Mouse (Mus musculus): Measurements from ENCODE around the gene Ppp4r2.

Gene Ppp4r2

DNA sequence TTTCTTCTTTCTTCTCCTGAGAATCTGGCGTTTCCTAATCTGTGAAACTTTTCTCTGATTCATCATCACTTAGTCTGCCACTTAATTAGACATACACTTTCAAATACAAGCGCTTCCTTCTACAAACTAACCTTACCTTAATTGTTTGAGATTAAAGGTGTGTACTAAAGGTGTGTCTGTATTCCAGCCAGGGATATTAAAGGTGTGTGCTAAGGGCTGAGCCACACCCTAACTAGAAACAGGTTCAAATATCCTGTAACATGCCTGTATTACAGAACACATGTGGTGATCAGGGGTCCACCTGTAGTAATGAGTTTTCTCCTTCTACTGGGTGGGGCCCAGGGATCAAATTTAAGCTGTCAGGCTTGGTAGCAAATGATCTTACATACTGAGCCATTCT lies 12.1 kb upstream of the Ppp4r2 start:
- TF ChIP-seq GATA4 (IDR thresholded peaks at IDR 0.05; ENCODE audit: insufficient replicate concordance, low read length) = no peak

DNA sequence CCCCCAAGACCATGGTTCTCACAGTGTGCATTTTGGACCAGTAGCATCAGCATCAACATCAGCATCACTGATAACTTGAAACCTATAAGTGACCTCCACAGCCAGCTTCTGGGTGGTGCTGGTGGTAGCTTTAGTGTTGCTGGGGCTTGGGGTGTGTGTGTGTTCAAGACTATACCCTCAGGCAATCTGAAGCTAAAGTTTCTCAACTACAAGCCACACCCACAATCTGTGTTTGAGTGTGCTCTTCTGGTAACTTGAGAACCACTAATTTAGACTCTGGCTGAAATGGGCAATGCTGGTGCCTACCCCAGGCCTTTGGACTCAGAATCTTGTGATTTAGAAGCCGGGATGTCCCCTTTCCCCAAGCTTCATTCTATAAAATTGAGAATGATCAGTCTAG lies 10.1 kb upstream of the Ppp4r2 start:
- no peak for TF ChIP-seq GATA4 (IDR thresholded peaks at IDR 0.05; ENCODE audit: insufficient replicate concordance, low read length)

GRCm38 (mm10) chr6:100824381-100824965 lies 8.9 kb upstream of the Ppp4r2 start:
- TF ChIP-seq GATA4 (IDR thresholded peaks at IDR 0.05; ENCODE audit: insufficient replicate concordance, low read length) = no peak

DNA sequence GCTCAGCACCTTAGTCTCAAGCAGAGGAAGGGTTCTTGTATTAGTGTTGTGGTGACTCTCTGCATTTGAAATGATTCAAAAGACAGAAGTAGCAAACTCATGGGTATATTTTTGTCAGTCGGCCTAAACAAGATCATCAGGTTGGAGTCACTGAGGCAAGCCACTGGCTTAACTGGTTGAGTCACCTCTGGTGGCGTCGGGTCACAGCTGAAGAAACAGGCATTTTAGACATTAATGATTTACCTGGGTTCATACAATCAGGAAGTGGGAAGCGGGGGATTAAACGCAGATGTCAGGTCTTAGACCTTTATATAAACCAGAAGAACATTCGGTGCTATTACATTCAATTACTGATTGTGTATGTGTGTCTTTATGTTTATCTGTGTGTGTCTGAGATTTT lies 7.4 kb upstream of the Ppp4r2 start:
- TF ChIP-seq GATA4 (IDR thresholded peaks at IDR 0.05; ENCODE audit: insufficient replicate concordance, low read length) = no peak

GRCm38 (mm10) chr6:100828565-100828964 lies 4.9 kb upstream of the Ppp4r2 start:
- TF ChIP-seq GATA4 (IDR thresholded peaks at IDR 0.05; ENCODE audit: insufficient replicate concordance, low read length) = no peak

GRCm38 (mm10) chr6:100829770-100830169 lies 3.7 kb upstream of the Ppp4r2 start:
- TF ChIP-seq GATA4 (IDR thresholded peaks at IDR 0.05; ENCODE audit: insufficient replicate concordance, low read length) = no peak

GRCm38 (mm10) chr6:100831188-100831587 lies 2.2 kb upstream of the Ppp4r2 start:
- no peak for TF ChIP-seq GATA4 (IDR thresholded peaks at IDR 0.05; ENCODE audit: insufficient replicate concordance, low read length)

DNA sequence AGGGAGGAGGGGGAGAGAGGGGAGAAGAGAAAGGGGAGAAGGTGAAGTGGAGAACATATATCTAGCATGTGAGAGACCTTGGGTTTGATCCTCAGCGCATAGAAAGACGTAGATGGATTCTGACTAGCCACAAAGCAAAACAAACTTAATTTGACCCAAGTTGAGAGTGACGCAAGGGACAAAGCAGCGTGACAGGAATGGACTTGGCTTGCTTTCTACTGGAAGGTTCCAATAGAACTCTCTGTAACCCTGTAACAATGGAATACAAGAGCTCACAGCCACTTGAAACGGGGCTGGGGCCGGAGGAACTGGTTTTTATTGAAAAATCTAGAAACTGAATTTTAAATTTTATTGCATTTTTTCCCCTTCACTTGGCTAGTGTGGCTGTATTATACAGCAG lies 1.7 kb upstream of the Ppp4r2 start:
- TF ChIP-seq GATA4 (IDR thresholded peaks at IDR 0.05; ENCODE audit: insufficient replicate concordance, low read length) = no peak

GRCm38 (mm10) chr6:100833811-100834481 lies 524 bp downstream of the Ppp4r2 start:
- no peak for TF ChIP-seq GATA4 (IDR thresholded peaks at IDR 0.05; ENCODE audit: insufficient replicate concordance, low read length)

GRCm38 (mm10) chr6:100834489-100835160 lies 1.2 kb downstream of the Ppp4r2 start:
- no peak for TF ChIP-seq GATA4 (IDR thresholded peaks at IDR 0.05; ENCODE audit: insufficient replicate concordance, low read length)

DNA sequence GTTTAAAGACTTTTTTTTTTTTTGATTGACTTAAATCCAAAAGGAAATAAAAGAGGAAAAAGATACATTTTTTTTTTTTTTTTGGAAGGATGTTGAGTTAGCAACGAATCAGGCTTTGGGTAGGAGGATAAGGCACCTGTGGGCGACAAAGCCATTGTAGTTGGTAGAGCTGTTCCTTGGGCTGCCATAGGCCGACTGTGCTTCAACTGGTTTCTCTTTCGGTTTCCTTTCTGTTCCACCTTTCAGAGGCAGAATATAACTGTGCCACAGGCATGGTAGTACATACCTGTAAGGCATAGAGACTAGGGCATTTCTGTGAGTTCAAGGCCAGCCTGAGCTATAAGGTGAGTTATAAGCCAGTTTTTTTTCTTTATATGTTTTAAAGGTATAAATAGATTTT lies 11.6 kb downstream of the Ppp4r2 start:
- TF ChIP-seq GATA4 (IDR thresholded peaks at IDR 0.05; ENCODE audit: insufficient replicate concordance, low read length) = no peak

DNA sequence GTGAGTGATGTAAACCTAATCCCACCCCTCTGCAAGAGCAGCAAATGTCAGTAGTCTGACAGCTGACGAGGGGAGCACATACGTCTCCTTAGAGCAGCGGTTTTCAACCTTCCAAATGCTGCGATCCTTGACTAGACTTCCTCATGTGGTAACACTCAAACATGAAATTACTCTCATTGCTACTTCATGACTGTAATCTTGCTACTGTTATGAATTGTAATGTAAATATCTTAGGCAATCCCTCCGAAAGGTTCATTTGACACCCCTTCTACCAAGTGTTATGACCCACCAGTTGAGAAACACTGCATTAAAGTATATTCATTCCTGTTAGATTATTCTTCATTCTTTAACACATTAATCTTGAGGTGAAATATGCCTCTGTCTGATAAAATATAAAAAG lies 13.8 kb downstream of the Ppp4r2 start:
- TF ChIP-seq GATA4 (IDR thresholded peaks at IDR 0.05; ENCODE audit: insufficient replicate concordance, low read length) = no peak

GRCm38 (mm10) chr6:100848682-100849375 lies 15.4 kb downstream of the Ppp4r2 start:
- TF ChIP-seq GATA4 (IDR thresholded peaks at IDR 0.05; ENCODE audit: insufficient replicate concordance, low read length) = no peak

DNA sequence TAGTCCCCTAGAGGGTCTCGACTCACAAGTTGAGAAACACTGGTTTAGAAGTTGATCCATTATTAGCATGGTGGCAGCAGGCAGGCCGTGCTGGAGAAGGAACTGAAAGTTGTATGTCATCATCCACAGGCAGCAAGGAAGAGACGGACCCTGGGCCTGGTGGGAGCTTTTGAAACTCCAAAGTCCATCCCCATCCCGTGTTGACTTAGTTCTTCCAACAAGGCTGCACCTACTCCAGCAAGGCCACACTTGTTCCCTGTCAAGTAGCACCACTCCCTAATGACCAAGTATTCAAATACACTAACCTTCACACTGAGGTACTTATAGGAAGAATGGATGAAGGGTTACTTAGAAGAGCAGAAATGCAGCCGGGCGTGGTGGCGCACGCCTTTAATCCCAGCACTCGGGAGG lies 17.3 kb downstream of the Ppp4r2 start:
- no peak for TF ChIP-seq GATA4 (IDR thresholded peaks at IDR 0.05; ENCODE audit: insufficient replicate concordance, low read length)

GRCm38 (mm10) chr6:100851083-100851482 lies 17.7 kb downstream of the Ppp4r2 start:
- no peak for TF ChIP-seq GATA4 (IDR thresholded peaks at IDR 0.05; ENCODE audit: insufficient replicate concordance, low read length)

GRCm38 (mm10) chr6:100865321-100865720 lies 31.9 kb downstream of the Ppp4r2 start:
- no peak for TF ChIP-seq GATA4 (IDR thresholded peaks at IDR 0.05; ENCODE audit: insufficient replicate concordance, low read length)

Data from liver, adult (tissue).